Mouse (Mus musculus): ENCODE data around the gene Tas1r1.
A peak's percentile ranks its signal among the peaks of the same experiment; 100 is the strongest.

The Tas1r1 gene

DNA sequence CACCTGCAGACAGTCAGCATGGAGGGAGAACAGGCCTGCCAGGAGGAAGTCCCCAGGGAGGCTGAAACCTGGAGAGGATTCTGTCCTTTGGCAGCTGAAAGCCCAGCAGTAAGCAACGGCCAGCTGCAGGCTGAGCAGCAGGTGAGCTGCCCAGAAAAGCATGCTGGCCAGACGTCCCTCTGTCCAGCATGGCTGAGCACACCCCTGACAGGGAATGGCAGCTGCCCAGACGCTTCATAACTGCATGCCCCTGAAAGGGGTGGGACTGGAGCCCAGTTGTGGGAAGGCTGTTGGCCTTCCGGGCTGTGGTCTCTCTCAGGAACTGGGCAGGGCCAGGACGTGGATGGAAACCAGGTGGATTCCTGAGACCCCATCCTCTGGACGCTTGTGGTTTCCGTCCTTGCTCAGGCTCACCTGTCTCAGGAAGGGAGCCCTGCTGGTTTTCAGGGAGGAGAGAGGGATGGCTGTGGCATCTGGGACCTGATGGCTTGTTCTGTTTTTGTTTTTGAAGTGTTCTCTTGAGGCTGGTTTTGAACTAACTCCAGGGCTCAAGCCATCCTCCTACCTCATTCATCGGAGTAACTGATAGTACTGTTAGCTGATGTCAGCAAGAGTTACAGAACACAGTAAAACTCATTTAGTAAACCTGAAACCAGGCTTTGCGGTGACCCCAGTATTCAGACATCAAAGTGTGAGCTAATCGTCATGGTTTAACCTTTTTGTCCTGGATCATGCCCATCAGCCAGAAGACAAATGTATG lies at the start of gene Tas1r1:
TSS of gene Tas1r1 (minus strand) at position 344 of the 760 bp plus-strand sequence.
- peak in 1 of 2 experiments; percentile 41 for DNase-seq

DNA sequence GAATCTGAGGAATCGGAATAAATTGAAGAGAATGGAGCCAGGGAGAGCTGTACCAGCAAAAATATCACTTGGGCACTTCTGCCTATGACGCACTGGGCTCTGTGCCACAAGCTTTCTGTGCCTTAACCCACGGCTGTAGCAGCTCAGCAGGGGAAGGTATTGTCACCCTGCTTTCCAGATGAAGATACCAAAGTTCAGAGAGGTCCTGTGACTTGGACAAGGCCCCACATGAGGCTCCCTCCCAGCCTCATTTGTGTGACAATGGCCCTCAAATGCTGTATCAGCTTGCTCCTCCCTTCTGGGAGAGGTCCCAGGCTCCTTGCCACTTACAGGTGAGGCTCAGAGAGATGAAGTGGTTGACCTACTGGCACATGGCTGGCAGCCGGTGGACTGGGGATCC lies 49.8 kb upstream of the Tas1r1 start:
- DNase-seq, result no peak

GRCm38 (mm10) chr4:152087211-152088081 lies 49.1 kb upstream of the Tas1r1 start:
- no peak for DNase-seq

DNA sequence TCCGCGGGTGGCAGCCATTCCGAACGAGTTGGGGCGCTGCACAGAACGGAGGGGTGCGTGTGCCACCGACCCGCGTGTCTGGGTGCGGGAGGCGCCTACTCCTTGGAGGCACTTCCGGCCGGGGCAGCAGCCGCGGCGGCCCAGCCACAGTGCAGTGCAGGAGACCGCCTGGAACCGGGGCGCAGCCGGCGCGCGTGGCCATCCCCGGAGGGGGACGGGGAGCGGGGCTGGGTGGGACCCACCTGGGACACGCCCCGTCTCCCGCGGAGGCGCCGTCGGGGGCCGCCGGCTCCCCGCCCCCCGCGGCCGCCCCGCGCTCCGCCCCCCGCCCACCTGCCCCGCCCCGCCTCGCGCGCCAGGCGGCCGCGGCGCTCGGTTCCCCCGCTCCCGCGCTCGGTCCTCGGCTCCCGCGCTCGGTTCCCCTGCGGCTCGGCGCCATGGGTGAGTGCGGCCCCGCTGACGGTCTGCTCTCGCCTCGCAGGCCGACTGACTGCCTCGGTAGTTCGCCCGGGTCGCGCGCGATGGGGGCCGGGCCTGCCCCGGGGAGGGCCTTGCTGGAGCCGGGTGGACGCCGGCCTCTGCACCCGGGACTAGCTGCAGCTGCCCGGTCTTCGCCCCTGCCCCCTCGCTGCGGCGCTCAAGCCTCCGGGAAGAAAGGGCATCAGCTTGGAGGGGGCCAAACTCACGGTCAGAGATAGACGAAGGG lies 48.3 kb upstream of the Tas1r1 start:
- no peak for DNase-seq

DNA sequence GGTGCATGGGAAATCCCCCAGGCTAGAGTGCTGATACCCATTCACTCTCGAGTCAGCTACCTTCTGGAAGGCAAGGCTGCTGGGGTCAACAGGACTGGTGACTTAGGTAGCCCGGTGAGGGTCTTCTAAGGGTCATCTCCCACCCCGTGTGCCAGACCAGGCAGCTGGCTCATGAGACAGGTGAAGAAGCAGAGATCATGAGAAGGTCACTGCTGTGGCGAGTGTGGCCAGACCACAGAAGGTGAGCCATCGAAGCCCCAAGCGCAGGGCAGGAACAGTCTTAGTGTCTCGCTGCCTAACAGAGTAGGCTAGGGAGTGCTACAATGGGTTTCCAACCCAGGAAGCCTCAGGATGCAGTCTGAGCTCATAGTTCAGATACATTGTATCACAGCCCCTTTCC lies 46.2 kb upstream of the Tas1r1 start:
- DNase-seq, result no peak

DNA sequence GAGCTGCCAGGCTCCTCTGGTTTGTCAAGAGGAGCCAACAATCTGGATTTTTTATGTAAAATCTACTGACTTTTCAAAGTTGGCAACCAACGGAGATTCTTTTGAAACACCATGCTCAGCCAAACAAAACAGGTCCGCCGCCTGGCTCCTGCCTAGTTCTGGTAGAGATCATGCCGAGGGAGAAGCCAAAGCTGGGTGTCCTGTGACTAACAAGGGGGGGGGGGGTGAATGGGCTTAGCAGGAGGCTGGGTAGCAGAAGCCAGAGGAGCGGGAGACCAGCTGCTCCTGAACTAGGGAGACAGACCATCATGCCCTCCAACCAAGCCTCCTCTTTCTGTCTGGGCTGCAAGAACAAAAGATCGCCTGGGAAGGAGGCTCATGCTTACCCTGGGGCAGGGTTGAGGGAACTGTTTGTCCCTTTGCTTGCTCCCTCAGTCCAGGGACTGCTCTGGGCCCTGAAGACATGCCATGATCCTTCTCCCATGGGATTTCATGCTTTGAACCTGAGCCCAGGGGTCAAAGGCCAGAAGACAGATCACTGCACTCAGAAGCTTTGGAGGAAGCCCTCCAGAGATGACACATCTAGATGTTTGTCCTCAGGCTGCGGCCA lies 45.3 kb upstream of the Tas1r1 start:
- no peak for DNase-seq

DNA sequence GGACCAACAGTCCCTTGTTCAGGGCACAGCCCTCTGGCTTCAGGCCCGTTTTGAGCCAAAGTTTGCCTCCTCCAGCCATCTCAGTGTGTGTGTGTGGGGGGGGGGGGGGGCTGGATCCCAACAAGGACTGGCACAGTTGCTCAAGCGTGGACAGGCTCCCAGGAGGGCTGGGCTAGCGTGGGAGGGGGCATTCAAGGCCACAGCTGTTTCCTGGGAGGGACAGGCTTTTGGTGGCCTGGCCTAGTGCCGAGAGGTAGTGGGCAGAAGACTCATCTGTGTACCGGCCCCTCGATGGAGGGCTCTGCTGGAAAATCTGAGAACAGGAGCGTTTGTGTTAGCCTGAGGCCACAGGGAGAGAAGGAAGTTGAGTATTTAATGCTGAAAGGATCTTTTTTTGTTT lies 41.6 kb upstream of the Tas1r1 start:
- no peak for DNase-seq

DNA sequence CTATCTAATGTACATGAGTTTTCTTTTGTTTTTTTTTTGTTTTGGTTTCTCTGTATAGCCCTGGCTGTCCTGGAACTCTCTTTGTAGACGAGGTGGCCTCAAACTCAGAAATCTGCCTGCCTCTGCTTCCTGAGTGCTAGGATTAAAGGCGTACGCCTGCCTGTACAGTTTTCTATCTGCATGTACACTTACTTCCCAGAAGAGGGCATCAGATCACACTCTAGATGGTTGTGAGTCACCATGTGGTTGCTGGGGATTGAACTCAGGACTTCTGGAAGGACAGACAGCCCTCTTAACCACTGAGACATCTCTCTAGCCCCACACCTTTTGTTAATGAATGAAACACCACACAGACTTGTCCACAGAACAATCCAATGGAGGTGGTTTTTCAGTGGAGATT lies 40.9 kb upstream of the Tas1r1 start:
- no peak for DNase-seq

GRCm38 (mm10) chr4:152078105-152078530 lies 39.8 kb upstream of the Tas1r1 start:
- DNase-seq, result no peak

GRCm38 (mm10) chr4:152077191-152077590 lies 38.8 kb upstream of the Tas1r1 start:
- DNase-seq, result no peak

- no peak for DNase-seq
Measured at GRCm38 (mm10) chr4:152074548-152074947, 36.2 kb upstream of the Tas1r1 start.

DNA sequence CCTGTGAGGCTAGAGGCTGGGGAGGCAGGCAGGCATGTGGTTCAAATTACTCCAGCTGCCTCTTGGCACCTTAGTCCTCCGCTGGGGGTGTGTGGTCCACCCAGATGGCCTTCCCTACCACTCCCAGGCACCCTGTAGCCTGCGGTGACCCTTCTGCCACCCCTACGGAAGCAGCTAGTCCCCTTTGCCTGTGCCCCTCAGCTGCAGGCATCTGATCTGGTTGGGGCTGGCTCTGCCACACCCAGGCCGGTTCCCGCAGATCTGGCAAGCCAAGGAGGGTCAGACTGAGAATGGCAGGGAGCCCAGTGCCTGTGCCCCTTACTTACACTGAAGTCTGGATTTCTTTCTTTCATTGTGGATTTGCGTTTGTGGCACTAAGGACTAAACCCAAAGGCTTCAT lies 35.3 kb upstream of the Tas1r1 start:
- no peak for DNase-seq

GRCm38 (mm10) chr4:152072655-152073054 lies 34.3 kb upstream of the Tas1r1 start:
- DNase-seq, result no peak

DNA sequence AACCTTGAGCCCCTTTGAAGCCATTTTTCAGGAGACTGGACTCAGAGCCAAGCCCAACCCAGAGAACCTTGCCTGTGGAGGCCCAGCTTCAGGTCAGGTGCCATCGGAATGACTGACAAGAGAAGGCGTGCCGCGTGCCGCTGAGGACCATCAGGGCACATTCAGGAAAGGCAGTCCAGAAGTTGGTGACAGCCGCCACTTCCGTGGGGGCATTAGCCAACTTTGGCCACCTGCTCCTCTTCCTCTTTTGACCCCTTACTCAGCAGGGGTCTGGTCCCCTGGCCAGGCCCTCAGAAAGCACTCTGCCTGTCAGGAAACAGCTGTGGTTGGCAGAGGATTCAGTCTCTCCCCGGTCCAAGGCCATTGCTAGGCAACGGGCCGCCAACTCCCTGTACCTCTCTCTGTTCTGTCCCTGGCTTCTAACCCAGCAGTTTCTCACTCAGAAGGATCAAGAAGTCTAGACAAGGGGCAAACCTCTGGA lies 33.8 kb upstream of the Tas1r1 start, which contains the start of gene Plekhg5:
TSS of gene Plekhg5 (plus strand) at position 378 of the 481 bp plus-strand sequence.
- DNase-seq, result peak; percentile 40 to 55

GRCm38 (mm10) chr4:152070494-152071396 lies 32.4 kb upstream of the Tas1r1 start:
- peak in 1 of 2 experiments; percentile 32 for DNase-seq

GRCm38 (mm10) chr4:152069245-152069644 lies 30.9 kb upstream of the Tas1r1 start:
- DNase-seq, result no peak

- DNase-seq, result no peak
Measured at GRCm38 (mm10) chr4:152068166-152068724, 29.9 kb upstream of the Tas1r1 start.

- no peak for DNase-seq
Measured at GRCm38 (mm10) chr4:152067280-152067679, 28.9 kb upstream of the Tas1r1 start.

DNA sequence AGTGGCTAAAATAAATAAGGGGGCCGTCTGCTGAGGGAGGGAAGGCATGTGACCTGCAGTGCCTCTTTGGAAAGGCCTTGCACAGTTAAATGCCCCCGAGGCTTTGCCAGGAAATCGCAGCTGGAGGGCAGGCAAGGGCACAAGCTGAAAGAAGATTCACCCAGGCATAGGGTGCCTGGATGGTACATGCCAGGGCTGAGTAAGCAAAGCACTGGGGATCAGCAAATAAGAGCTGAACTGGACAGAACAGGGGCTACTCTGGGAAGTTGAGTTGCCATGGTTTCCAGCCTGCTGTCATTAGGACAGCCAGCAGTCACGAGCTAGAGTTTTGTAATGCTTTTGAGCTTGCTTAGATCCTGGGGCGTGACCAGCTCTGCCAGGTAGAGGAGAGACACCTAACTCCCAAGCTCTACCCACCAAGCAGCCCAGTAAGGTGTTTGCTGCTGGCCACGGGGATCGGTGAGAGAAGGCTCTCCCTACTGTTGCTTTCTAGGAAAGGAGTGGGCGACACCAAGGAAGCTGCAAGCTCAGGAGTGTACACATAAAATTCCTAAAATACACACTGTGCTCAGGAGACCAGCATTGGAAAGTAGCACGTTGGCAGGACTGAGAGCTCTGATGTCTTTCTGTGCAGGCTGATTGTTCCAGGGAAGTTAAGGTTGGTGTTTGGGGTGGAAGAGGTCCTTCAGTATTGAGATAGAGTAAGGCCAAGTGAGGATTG lies 24.2 kb upstream of the Tas1r1 start:
- no peak for DNase-seq

GRCm38 (mm10) chr4:152044609-152045008 lies 6.2 kb upstream of the Tas1r1 start:
- no peak for DNase-seq
